ENCODE assay signal across 21 mouse cellular contexts in genomic region chr6:106441246-106441645, GRCm38 (mm10).
"Had no signal": no experiment of that assay in that cellular context is flagged by ENCODE, and none has a peak within 500 bp of the region (broad histone marks: within the 10 kb centered on the region; RNA-seq: fewer than 3 reads in every experiment).

No protein-coding gene starts in this region.

- H3K4me3 ChIP-seq: limb, embryonic 12.5 days; limb, embryonic 15.5 days; megakaryocyte, embryonic 14.5 days; midbrain, embryonic 10.5 days; midbrain, embryonic 13.5 days; myocyte; neural tube, embryonic 15.5 days had no signal

- H3K9me3 ChIP-seq: limb, embryonic 12.5 days; limb, embryonic 15.5 days; megakaryocyte, embryonic 14.5 days; midbrain, embryonic 10.5 days; midbrain, embryonic 13.5 days; neural tube, embryonic 15.5 days had no signal

- H3K27ac ChIP-seq: limb, embryonic 12.5 days; limb, embryonic 15.5 days; liver, embryonic 14.5 days; midbrain, embryonic 10.5 days; midbrain, embryonic 13.5 days; neural tube, embryonic 15.5 days; stomach, postnatal 0 days had no signal

- H3K36me3 ChIP-seq: limb, embryonic 12.5 days; limb, embryonic 15.5 days; midbrain, embryonic 10.5 days; midbrain, embryonic 13.5 days; neural tube, embryonic 15.5 days had no signal

- H3K4me1 ChIP-seq: limb, embryonic 12.5 days; limb, embryonic 15.5 days; megakaryocyte, embryonic 14.5 days; midbrain, embryonic 10.5 days; neural tube, embryonic 15.5 days had no signal

- ATAC-seq: liver, postnatal 0 days; lung, postnatal 0 days; midbrain, embryonic 13.5 days had no signal

- H3K4me2 ChIP-seq: limb, embryonic 12.5 days; limb, embryonic 15.5 days; liver, embryonic 11.5 days; lung, embryonic 14.5 days; midbrain, embryonic 13.5 days; neural tube, embryonic 15.5 days had no signal

- H3K9ac ChIP-seq: limb, embryonic 12.5 days; limb, embryonic 15.5 days; liver, embryonic 14.5 days; liver, postnatal 0 days; lung, embryonic 14.5 days; midbrain, embryonic 13.5 days; neural tube, embryonic 15.5 days had no signal

- DNase-seq: kidney, adult 8-10 months; kidney, postnatal 14 days; kidney, postnatal 4 days; left cerebral cortex, postnatal 4 days; liver, postnatal 0 days; lung, embryonic 14.5 days; right cerebral cortex, postnatal 14 days; right cerebral cortex, postnatal 4 days; thymus, adult 2 months; thymus, postnatal 25 days had no signal

- H3K27me3 ChIP-seq: limb, embryonic 12.5 days; limb, embryonic 15.5 days; megakaryocyte, embryonic 14.5 days; midbrain, embryonic 13.5 days; neural tube, embryonic 15.5 days had no signal
